Mouse (Mus musculus): ENCODE data around the gene Cyp2d11. TPM values are rescaled to one million over a fixed set of nuclear protein-coding genes. Genes with fewer than 3 reads are reported as not detected.
"Not testable (repeated sequence)": the region's sequence is repeated elsewhere in the genome, so short reads cannot be mapped to it uniquely, and the experiment has no call there.

Gene Cyp2d11
- not detected in 2 replicates for polyA plus RNA-seq (2014; fragmentation: Nextera tagmentation; extraction: Ambion mirVana)

GRCm38 (mm10) chr15:82393922-82394321, at the start of gene Cyp2d11:
Gene Cyp2d11 (minus strand): TSS chr15:82394022.
- H3K27me3 ChIP-seq (ENCODE audit: control insufficient read depth, insufficient read depth, low read length); H3K27ac ChIP-seq (replicated peaks in 1 of 2; ENCODE audit: control insufficient read depth in 1 of 2, insufficient read depth in 1 of 2, low read depth in 2 of 2, low read length in 2 of 2); H3K9ac ChIP-seq (ENCODE audit: low read length); H3K36me3 ChIP-seq (ENCODE audit: control insufficient read depth, insufficient read depth, low read length); H3K9me3 ChIP-seq (ENCODE audit: control insufficient read depth, low read length); ATAC-seq (ENCODE audit: insufficient number of reproducible peaks, insufficient read depth, low FRiP score, low read depth); H3K4me2 ChIP-seq (ENCODE audit: low read length); H3K4me3 ChIP-seq (ENCODE audit: control insufficient read depth in 1 of 2, insufficient read depth in 1 of 2, low read depth in 1 of 2, low read length in 2 of 2); H3K4me1 ChIP-seq (ENCODE audit: control insufficient read depth in 2 of 2, insufficient read depth in 2 of 2, low read length in 2 of 2): not testable (repeated sequence)
- WGBS = 71% methylated on average over 2 of the region's 2 CpGs

DNA sequence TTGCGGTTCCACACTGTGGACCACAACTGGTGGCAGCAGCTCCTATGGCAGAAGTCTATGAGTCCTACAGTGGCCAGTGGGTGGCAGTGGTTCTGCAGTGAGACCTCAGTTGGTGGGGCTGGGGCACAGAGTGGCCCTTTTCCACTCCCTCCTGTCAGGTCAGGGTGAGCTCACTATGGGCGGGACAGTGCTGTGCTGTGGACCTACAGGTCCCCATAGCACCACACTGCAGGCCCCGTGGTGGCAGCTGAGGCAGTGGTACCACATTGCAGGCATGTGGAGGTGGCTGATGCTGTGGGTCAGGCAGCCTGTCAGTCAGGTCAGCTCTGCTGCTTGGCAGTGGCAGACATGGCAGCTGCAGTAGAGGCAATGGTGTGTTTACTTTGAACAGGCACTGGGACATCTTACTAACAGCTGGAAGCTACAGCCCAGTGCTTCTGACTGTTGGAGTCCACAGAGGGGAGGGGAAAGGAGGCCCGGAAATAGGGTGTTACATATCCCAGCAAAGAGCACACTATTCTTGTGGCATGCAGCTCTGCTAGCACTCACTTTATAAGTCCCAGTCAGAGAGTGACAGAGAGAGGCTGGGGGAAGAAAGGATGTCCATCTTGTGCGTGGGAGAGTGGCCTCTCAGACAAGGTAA, 44.3 kb upstream of the Cyp2d11 start:
- no peak overlapping the region for H3K27ac ChIP-seq (replicated peaks in 1 of 2; ENCODE audit: control insufficient read depth in 1 of 2, insufficient read depth in 1 of 2, low read depth in 2 of 2, low read length in 2 of 2)
- no peak overlapping the region for H3K9ac ChIP-seq (ENCODE audit: low read length)
- no peak for ATAC-seq (ENCODE audit: insufficient number of reproducible peaks, insufficient read depth, low FRiP score, low read depth)
- no peaks in the 10 kb centered on the region for H3K27me3 ChIP-seq (ENCODE audit: control insufficient read depth, insufficient read depth, low read length)
- H3K36me3 ChIP-seq (ENCODE audit: control insufficient read depth, insufficient read depth, low read length) = no peaks in the 10 kb centered on the region
- peaks cover 6% of the 10 kb centered on the region; the same call in 1 of the 2 replicates for H3K9me3 ChIP-seq (ENCODE audit: control insufficient read depth, low read length)
- H3K4me2 ChIP-seq (ENCODE audit: low read length) = no peak overlapping the region
- H3K4me3 ChIP-seq (ENCODE audit: control insufficient read depth in 1 of 2, insufficient read depth in 1 of 2, low read depth in 1 of 2, low read length in 2 of 2) = no peak overlapping the region
- no peaks in the 10 kb centered on the region for H3K4me1 ChIP-seq (ENCODE audit: control insufficient read depth in 2 of 2, insufficient read depth in 2 of 2, low read length in 2 of 2)
- WGBS = 55% methylated on average over 5 of the region's 5 CpGs

DNA sequence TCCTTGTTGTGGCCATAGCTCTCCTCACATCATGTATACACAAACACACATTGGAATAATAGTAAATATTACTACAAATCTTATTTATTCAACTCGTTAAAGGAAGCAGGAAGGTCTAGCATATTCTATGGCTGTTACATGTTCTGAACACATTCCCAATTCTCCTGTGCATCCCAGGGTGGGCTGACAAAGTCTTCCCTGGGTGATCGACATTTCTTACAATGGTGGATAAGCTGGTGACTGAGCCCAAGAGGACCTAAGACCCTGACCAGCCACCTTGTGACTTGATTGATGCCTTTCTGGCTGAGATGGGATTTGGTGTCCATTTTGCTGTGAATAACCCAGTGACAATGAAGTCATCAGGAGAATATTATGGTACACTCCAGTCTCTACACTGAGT, 41.8 kb upstream of the Cyp2d11 start:
- Histone ChIP-seq H3K27ac (replicated peaks in 1 of 2; ENCODE audit: control insufficient read depth in 1 of 2, insufficient read depth in 1 of 2, low read depth in 2 of 2, low read length in 2 of 2) (no peak overlapping the region), H3K4me3 (ENCODE audit: control insufficient read depth in 1 of 2, insufficient read depth in 1 of 2, low read depth in 1 of 2, low read length in 2 of 2) (no peak overlapping the region), H3K36me3 (ENCODE audit: control insufficient read depth, insufficient read depth, low read length) (no peaks in the 10 kb centered on the region), H3K4me2 (ENCODE audit: low read length) (no peak overlapping the region), H3K9ac (ENCODE audit: low read length) (no peak overlapping the region), H3K4me1 (ENCODE audit: control insufficient read depth in 2 of 2, insufficient read depth in 2 of 2, low read length in 2 of 2) (no peaks in the 10 kb centered on the region), H3K27me3 (ENCODE audit: control insufficient read depth, insufficient read depth, low read length) (no peaks in the 10 kb centered on the region), H3K9me3 (ENCODE audit: control insufficient read depth, low read length) (peaks cover 11% of the 10 kb centered on the region; the same call in 1 of the 2 replicates)
- ATAC-seq (ENCODE audit: insufficient number of reproducible peaks, insufficient read depth, low FRiP score, low read depth) = no peak
- WGBS = 71% methylated on average over 2 of the region's 2 CpGs

DNA sequence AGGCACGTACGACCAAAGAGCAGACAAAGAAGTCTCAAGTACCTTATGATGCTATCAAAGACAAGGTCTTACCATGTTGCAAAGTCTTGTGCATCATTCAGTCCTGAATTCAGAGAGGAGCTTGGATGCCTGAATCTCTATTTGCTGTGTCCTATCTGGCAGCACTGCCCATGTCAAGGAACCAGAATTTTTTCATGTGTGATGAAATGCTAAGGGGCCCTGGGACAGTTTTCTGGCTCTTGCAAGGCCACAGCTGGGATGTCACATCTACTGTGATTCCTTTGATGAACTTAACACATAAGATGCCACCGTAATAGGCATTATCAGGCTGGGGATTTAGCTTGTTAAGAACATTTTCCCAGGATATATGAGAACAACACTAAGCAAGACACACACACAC, 41.2 kb upstream of the Cyp2d11 start:
- ATAC-seq (ENCODE audit: insufficient number of reproducible peaks, insufficient read depth, low FRiP score, low read depth) = no peak
- Histone ChIP-seq H3K4me1 (ENCODE audit: control insufficient read depth in 2 of 2, insufficient read depth in 2 of 2, low read length in 2 of 2) (no peaks in the 10 kb centered on the region), H3K4me3 (ENCODE audit: control insufficient read depth in 1 of 2, insufficient read depth in 1 of 2, low read depth in 1 of 2, low read length in 2 of 2) (no peak overlapping the region), H3K27ac (replicated peaks in 1 of 2; ENCODE audit: control insufficient read depth in 1 of 2, insufficient read depth in 1 of 2, low read depth in 2 of 2, low read length in 2 of 2) (no peak overlapping the region), H3K4me2 (ENCODE audit: low read length) (no peak overlapping the region), H3K9me3 (ENCODE audit: control insufficient read depth, low read length) (peaks cover 14% of the 10 kb centered on the region; the same call in 1 of the 2 replicates), H3K9ac (ENCODE audit: low read length) (no peak overlapping the region), H3K36me3 (ENCODE audit: control insufficient read depth, insufficient read depth, low read length) (no peaks in the 10 kb centered on the region), H3K27me3 (ENCODE audit: control insufficient read depth, insufficient read depth, low read length) (no peaks in the 10 kb centered on the region)
- WGBS = 70% methylated on average over 3 of the region's 3 CpGs

GRCm38 (mm10) chr15:82434541-82434940, 40.7 kb upstream of the Cyp2d11 start:
- Histone ChIP-seq H3K36me3 (ENCODE audit: control insufficient read depth, insufficient read depth, low read length) (no peaks in the 10 kb centered on the region), H3K27ac (replicated peaks in 1 of 2; ENCODE audit: control insufficient read depth in 1 of 2, insufficient read depth in 1 of 2, low read depth in 2 of 2, low read length in 2 of 2) (no peak overlapping the region), H3K9ac (ENCODE audit: low read length) (no peak overlapping the region), H3K27me3 (ENCODE audit: control insufficient read depth, insufficient read depth, low read length) (no peaks in the 10 kb centered on the region), H3K9me3 (ENCODE audit: control insufficient read depth, low read length) (peaks cover 14% of the 10 kb centered on the region; the same call in 1 of the 2 replicates), H3K4me1 (ENCODE audit: control insufficient read depth in 2 of 2, insufficient read depth in 2 of 2, low read length in 2 of 2) (no peaks in the 10 kb centered on the region), H3K4me2 (ENCODE audit: low read length) (no peak overlapping the region), H3K4me3 (ENCODE audit: control insufficient read depth in 1 of 2, insufficient read depth in 1 of 2, low read depth in 1 of 2, low read length in 2 of 2) (no peak overlapping the region)
- WGBS = 80% methylated on average over 3 of the region's 3 CpGs
- no peak for ATAC-seq (ENCODE audit: insufficient number of reproducible peaks, insufficient read depth, low FRiP score, low read depth)

DNA sequence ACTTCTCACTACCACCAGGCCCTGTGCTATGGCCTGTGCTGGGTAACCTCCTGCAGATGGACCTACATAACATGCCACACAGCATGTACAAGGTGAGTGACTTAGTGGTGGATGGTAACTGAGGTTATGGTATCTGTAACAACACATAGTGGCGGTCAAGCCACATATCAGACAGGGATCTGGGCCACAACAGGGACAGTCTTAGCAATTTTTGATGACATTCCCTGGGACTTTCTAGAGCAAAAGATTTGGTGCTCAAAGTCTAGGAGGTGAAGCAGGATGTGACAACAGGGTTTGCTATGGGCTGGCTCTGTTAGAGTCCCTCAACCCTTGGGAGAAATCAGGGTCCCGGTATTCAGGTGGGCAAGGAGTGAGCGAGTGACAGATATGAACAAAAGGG, 39.8 kb upstream of the Cyp2d11 start:
- 90% methylated on average over 3 of the region's 3 CpGs for WGBS
- H3K4me1 ChIP-seq (ENCODE audit: control insufficient read depth in 2 of 2, insufficient read depth in 2 of 2, low read length in 2 of 2) = no peaks in the 10 kb centered on the region
- no peak overlapping the region for H3K4me3 ChIP-seq (ENCODE audit: control insufficient read depth in 1 of 2, insufficient read depth in 1 of 2, low read depth in 1 of 2, low read length in 2 of 2)
- H3K27me3 ChIP-seq (ENCODE audit: control insufficient read depth, insufficient read depth, low read length) = no peaks in the 10 kb centered on the region
- no peak overlapping the region for H3K27ac ChIP-seq (replicated peaks in 1 of 2; ENCODE audit: control insufficient read depth in 1 of 2, insufficient read depth in 1 of 2, low read depth in 2 of 2, low read length in 2 of 2)
- peaks cover 14% of the 10 kb centered on the region; the same call in 1 of the 2 replicates for H3K9me3 ChIP-seq (ENCODE audit: control insufficient read depth, low read length)
- no peak overlapping the region for H3K9ac ChIP-seq (ENCODE audit: low read length)
- H3K36me3 ChIP-seq (ENCODE audit: control insufficient read depth, insufficient read depth, low read length) = no peaks in the 10 kb centered on the region
- ATAC-seq (ENCODE audit: insufficient number of reproducible peaks, insufficient read depth, low FRiP score, low read depth) = no peak
- no peak overlapping the region for H3K4me2 ChIP-seq (ENCODE audit: low read length)

- Histone ChIP-seq H3K4me2 (ENCODE audit: low read length) (no peak within 1 kb of the TSS), H3K9ac (ENCODE audit: low read length) (no peak within 1 kb of the TSS), H3K27me3 (ENCODE audit: control insufficient read depth, insufficient read depth, low read length) (no peaks in the 10 kb centered on the region), H3K27ac (replicated peaks in 1 of 2; ENCODE audit: control insufficient read depth in 1 of 2, insufficient read depth in 1 of 2, low read depth in 2 of 2, low read length in 2 of 2) (no peak within 1 kb of the TSS), H3K9me3 (ENCODE audit: control insufficient read depth, low read length) (peaks cover 14% of the 10 kb centered on the region; the same call in 1 of the 2 replicates), H3K4me3 (ENCODE audit: control insufficient read depth in 1 of 2, insufficient read depth in 1 of 2, low read depth in 1 of 2, low read length in 2 of 2) (no peak within 1 kb of the TSS), H3K4me1 (ENCODE audit: control insufficient read depth in 2 of 2, insufficient read depth in 2 of 2, low read length in 2 of 2) (no peaks in the 10 kb centered on the region), H3K36me3 (ENCODE audit: control insufficient read depth, insufficient read depth, low read length) (no peaks in the 10 kb centered on the region)
- no peak for ATAC-seq (ENCODE audit: insufficient number of reproducible peaks, insufficient read depth, low FRiP score, low read depth)
Observed at GRCm38 (mm10) chr15:82433137-82433536, 39.3 kb upstream of the Cyp2d11 start, which contains the start of gene Cyp2d9. Gene Cyp2d9 (plus strand): TSS chr15:82433437.

DNA sequence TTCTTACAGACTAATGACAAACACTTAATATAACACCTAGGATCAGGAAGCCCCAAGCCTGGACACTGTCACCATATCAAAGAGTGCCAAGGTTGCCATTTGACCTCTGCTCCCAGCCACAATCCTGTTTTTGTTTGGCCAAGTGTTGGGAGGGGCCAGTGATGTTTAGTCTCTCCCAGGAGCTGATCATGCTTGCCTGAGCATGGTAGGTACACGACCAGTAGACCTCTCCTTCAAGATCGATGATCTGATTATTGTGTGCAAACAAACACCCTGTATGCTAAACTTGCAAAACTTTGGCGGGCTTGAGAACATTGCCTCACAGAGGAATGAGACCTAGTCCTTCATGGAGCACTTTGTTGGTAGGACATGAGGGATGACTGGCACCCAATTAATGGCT, 29.6 kb upstream of the Cyp2d11 start:
- Histone ChIP-seq H3K9ac (ENCODE audit: low read length) (no peak overlapping the region), H3K4me1 (ENCODE audit: control insufficient read depth in 2 of 2, insufficient read depth in 2 of 2, low read length in 2 of 2) (no peaks in the 10 kb centered on the region), H3K27me3 (ENCODE audit: control insufficient read depth, insufficient read depth, low read length) (no peaks in the 10 kb centered on the region), H3K4me3 (ENCODE audit: control insufficient read depth in 1 of 2, insufficient read depth in 1 of 2, low read depth in 1 of 2, low read length in 2 of 2) (no peak overlapping the region), H3K4me2 (ENCODE audit: low read length) (no peak overlapping the region), H3K36me3 (ENCODE audit: control insufficient read depth, insufficient read depth, low read length) (no peaks in the 10 kb centered on the region), H3K27ac (replicated peaks in 1 of 2; ENCODE audit: control insufficient read depth in 1 of 2, insufficient read depth in 1 of 2, low read depth in 2 of 2, low read length in 2 of 2) (no peak overlapping the region), H3K9me3 (ENCODE audit: control insufficient read depth, low read length) (no peaks in the 10 kb centered on the region)
- 77% methylated on average over 3 of the region's 3 CpGs for WGBS
- ATAC-seq (ENCODE audit: insufficient number of reproducible peaks, insufficient read depth, low FRiP score, low read depth) = no peak

Data from heart, embryonic 14.5 days (tissue).